Mouse (Mus musculus): Measurements from ENCODE around the gene Insrr. TPM values are rescaled to one million over a fixed set of nuclear protein-coding genes. Genes with fewer than 3 reads are reported as not detected.

Gene Insrr
- polyA plus RNA-seq, 1 experiment from 2014 or later = 0.97 TPM

- 92% methylated on average over 7 of the region's 7 CpGs for WGBS
- no peak overlapping the region for H3K9ac ChIP-seq (replicated peaks; ENCODE audit: low read length)
- H3K9me3 ChIP-seq (ENCODE audit: control insufficient read depth, low read length) = no peaks in the 10 kb centered on the region
- H3K27me3 ChIP-seq (ENCODE audit: control insufficient read depth, insufficient read depth, low read length) = no peaks in the 10 kb centered on the region
- H3K27ac ChIP-seq (replicated peaks; ENCODE audit: low read depth, low read length) = no peak overlapping the region
- no peak for ATAC-seq (ENCODE audit: low FRiP score, low TSS enrichment)
- no peak for DNase-seq
- H3K4me3 ChIP-seq (replicated peaks; ENCODE audit: low read depth, low read length) = no peak overlapping the region
- H3K36me3 ChIP-seq (ENCODE audit: control insufficient read depth, insufficient read depth, low read length) = no peaks in the 10 kb centered on the region
- H3K4me1 ChIP-seq (ENCODE audit: control insufficient read depth, insufficient read depth, low read length) = no peaks in the 10 kb centered on the region
- no peak overlapping the region for H3K4me2 ChIP-seq (ENCODE audit: low read length)
Observed at GRCm38 (mm10) chr3:87832109-87832859, 35.5 kb downstream of the Insrr start.

DNA sequence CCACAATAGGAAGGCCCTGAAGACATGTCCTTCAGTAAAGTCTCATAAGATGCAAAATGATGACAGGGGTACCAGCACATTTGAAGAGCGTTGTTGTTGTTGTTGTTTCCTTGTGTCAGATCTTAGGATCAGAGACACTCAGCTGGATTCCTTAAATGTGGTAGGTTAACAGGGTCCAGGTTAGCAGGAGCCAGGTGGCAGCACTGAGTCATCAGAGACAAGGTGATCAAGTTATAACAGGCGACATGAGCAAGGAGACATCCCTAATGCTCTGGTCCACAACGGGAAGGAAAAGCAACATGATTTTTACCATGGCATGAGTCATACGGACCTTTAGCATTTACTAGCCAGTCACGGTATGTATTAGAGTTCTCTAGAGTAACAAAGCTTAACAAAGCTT, 36.7 kb downstream of the Insrr start:
- ATAC-seq (ENCODE audit: low FRiP score, low TSS enrichment) = no peak
- H3K36me3 ChIP-seq (ENCODE audit: control insufficient read depth, insufficient read depth, low read length) = no peaks in the 10 kb centered on the region
- no peak for DNase-seq
- H3K9ac ChIP-seq (replicated peaks; ENCODE audit: low read length) = no peak overlapping the region
- H3K4me2 ChIP-seq (ENCODE audit: low read length) = no peak overlapping the region
- no peaks in the 10 kb centered on the region for H3K9me3 ChIP-seq (ENCODE audit: control insufficient read depth, low read length)
- H3K27ac ChIP-seq (replicated peaks; ENCODE audit: low read depth, low read length) = no peak overlapping the region
- 65% methylated on average over 5 of the region's 5 CpGs for WGBS
- no peak overlapping the region for H3K4me3 ChIP-seq (replicated peaks; ENCODE audit: low read depth, low read length)
- H3K27me3 ChIP-seq (ENCODE audit: control insufficient read depth, insufficient read depth, low read length) = no peaks in the 10 kb centered on the region
- no peaks in the 10 kb centered on the region for H3K4me1 ChIP-seq (ENCODE audit: control insufficient read depth, insufficient read depth, low read length)

GRCm38 (mm10) chr3:87838622-87839021, 41.9 kb downstream of the Insrr start:
- Histone ChIP-seq H3K4me2 (ENCODE audit: low read length) (no peak overlapping the region), H3K36me3 (ENCODE audit: control insufficient read depth, insufficient read depth, low read length) (no peaks in the 10 kb centered on the region), H3K4me3 (replicated peaks; ENCODE audit: low read depth, low read length) (no peak overlapping the region), H3K9ac (replicated peaks; ENCODE audit: low read length) (no peak overlapping the region), H3K27me3 (ENCODE audit: control insufficient read depth, insufficient read depth, low read length) (no peaks in the 10 kb centered on the region; the same call in 1 of the 2 replicates), H3K9me3 (ENCODE audit: control insufficient read depth, low read length) (no peaks in the 10 kb centered on the region), H3K27ac (replicated peaks; ENCODE audit: low read depth, low read length) (no peak overlapping the region), H3K4me1 (ENCODE audit: control insufficient read depth, insufficient read depth, low read length) (no peaks in the 10 kb centered on the region)
- peak; percentile 88 for DNase-seq
- no peak for ATAC-seq (ENCODE audit: low FRiP score, low TSS enrichment)
- 4% methylated on average over 4 of the region's 4 CpGs for WGBS

GRCm38 (mm10) chr3:87840858-87841257, 44.1 kb downstream of the Insrr start:
- no peak overlapping the region for H3K4me3 ChIP-seq (replicated peaks; ENCODE audit: low read depth, low read length)
- no peaks in the 10 kb centered on the region for H3K9me3 ChIP-seq (ENCODE audit: control insufficient read depth, low read length)
- no peak overlapping the region for H3K9ac ChIP-seq (replicated peaks; ENCODE audit: low read length)
- no peak for DNase-seq
- H3K27me3 ChIP-seq (ENCODE audit: control insufficient read depth, insufficient read depth, low read length) = no peaks in the 10 kb centered on the region; the same call in 1 of the 2 replicates
- H3K27ac ChIP-seq (replicated peaks; ENCODE audit: low read depth, low read length) = no peak overlapping the region
- no peaks in the 10 kb centered on the region for H3K4me1 ChIP-seq (ENCODE audit: control insufficient read depth, insufficient read depth, low read length)
- H3K4me2 ChIP-seq (ENCODE audit: low read length) = no peak overlapping the region
- H3K36me3 ChIP-seq (ENCODE audit: control insufficient read depth, insufficient read depth, low read length) = no peaks in the 10 kb centered on the region
- no peak for ATAC-seq (ENCODE audit: low FRiP score, low TSS enrichment)

DNA sequence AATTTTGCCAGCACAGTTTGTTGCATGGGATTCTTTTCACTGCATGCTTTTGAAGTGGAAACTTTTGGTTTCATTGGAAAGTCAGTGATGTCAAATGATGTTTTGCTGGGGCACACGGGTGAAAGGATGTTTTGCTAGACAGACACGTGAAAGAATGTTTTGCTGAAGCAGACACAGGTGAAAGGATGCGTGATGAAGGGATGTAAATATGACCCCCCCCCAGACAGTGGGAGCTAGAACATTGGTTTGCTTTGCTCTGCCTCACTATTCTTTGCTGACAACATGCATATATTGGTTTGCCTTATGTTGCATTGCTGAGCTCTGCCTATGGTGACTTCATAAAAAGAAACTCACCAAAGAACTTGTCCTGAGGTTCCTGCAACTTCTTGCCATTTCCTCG, 48.2 kb downstream of the Insrr start:
- no peaks in the 10 kb centered on the region for H3K9me3 ChIP-seq (ENCODE audit: control insufficient read depth, low read length)
- H3K9ac ChIP-seq (replicated peaks; ENCODE audit: low read length) = no peak overlapping the region
- H3K4me1 ChIP-seq (ENCODE audit: control insufficient read depth, insufficient read depth, low read length) = no peaks in the 10 kb centered on the region
- no peaks in the 10 kb centered on the region for H3K36me3 ChIP-seq (ENCODE audit: control insufficient read depth, insufficient read depth, low read length)
- H3K4me2 ChIP-seq (ENCODE audit: low read length) = no peak overlapping the region
- ATAC-seq (ENCODE audit: low FRiP score, low TSS enrichment) = no peak
- DNase-seq = no peak
- 84% methylated on average over 4 of the region's 4 CpGs for WGBS
- no peak overlapping the region for H3K4me3 ChIP-seq (replicated peaks; ENCODE audit: low read depth, low read length)
- no peaks in the 10 kb centered on the region for H3K27me3 ChIP-seq (ENCODE audit: control insufficient read depth, insufficient read depth, low read length)
- no peak overlapping the region for H3K27ac ChIP-seq (replicated peaks; ENCODE audit: low read depth, low read length)

- ATAC-seq (ENCODE audit: low FRiP score, low TSS enrichment) = no peak
- H3K27me3 ChIP-seq (ENCODE audit: control insufficient read depth, insufficient read depth, low read length) = no peaks in the 10 kb centered on the region
- H3K4me3 ChIP-seq (replicated peaks; ENCODE audit: low read depth, low read length) = no peak overlapping the region
- H3K36me3 ChIP-seq (ENCODE audit: control insufficient read depth, insufficient read depth, low read length) = no peaks in the 10 kb centered on the region
- no peaks in the 10 kb centered on the region for H3K4me1 ChIP-seq (ENCODE audit: control insufficient read depth, insufficient read depth, low read length)
- 65% methylated on average over 4 of the region's 4 CpGs for WGBS
- H3K9me3 ChIP-seq (ENCODE audit: control insufficient read depth, low read length) = no peaks in the 10 kb centered on the region
- no peak for DNase-seq
- no peak overlapping the region for H3K9ac ChIP-seq (replicated peaks; ENCODE audit: low read length)
- no peak overlapping the region for H3K4me2 ChIP-seq (ENCODE audit: low read length)
- no peak overlapping the region for H3K27ac ChIP-seq (replicated peaks; ENCODE audit: low read depth, low read length)
Observed at GRCm38 (mm10) chr3:87846186-87846585, 49.4 kb downstream of the Insrr start.

DNA sequence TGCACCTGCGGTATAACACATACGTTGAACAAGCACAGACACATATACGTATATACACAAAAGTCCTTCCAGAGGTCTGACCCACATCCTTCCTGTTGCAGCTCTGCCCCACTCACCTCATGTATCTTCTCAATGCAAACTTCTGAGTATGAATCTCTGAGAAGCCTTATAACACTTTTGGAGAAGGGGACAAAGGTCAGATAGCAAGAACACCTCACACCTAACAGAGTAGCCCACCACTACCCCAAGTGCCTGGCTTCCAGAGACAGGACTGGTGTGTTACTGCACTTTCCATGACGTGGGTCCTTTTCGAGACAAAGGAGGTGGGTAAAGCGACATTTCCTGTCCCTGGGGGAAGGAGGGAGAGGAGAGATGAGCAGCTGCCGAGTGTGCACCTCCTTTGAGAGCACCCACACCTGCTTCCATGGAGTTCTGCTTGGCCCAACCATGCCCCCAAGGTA, 49.9 kb downstream of the Insrr start, which contains the start of gene Sh2d2a:
Sh2d2a (plus strand) TSS at position 106 of the 461 bp plus-strand sequence.
- H3K4me3 ChIP-seq (replicated peaks; ENCODE audit: low read depth, low read length) = no peak within 1 kb of the TSS
- H3K4me1 ChIP-seq (ENCODE audit: control insufficient read depth, insufficient read depth, low read length) = no peaks in the 10 kb centered on the region
- ATAC-seq (ENCODE audit: low FRiP score, low TSS enrichment) (no peak), DNase-seq (no peak)
- no peak within 1 kb of the TSS for H3K9ac ChIP-seq (replicated peaks; ENCODE audit: low read length)
- H3K27me3 ChIP-seq (ENCODE audit: control insufficient read depth, insufficient read depth, low read length) = no peaks in the 10 kb centered on the region
- H3K27ac ChIP-seq (replicated peaks; ENCODE audit: low read depth, low read length) = no peak within 1 kb of the TSS
- H3K9me3 ChIP-seq (ENCODE audit: control insufficient read depth, low read length) = no peaks in the 10 kb centered on the region
- WGBS = 71% methylated on average over 7 of the region's 7 CpGs
- no peak within 1 kb of the TSS for H3K4me2 ChIP-seq (ENCODE audit: low read length)
- H3K36me3 ChIP-seq (ENCODE audit: control insufficient read depth, insufficient read depth, low read length) = no peaks in the 10 kb centered on the region

GRCm38 (mm10) chr3:87847680-87848079, 50.9 kb downstream of the Insrr start:
- H3K9me3 ChIP-seq (ENCODE audit: control insufficient read depth, low read length) = no peaks in the 10 kb centered on the region
- H3K27me3 ChIP-seq (ENCODE audit: control insufficient read depth, insufficient read depth, low read length) = no peaks in the 10 kb centered on the region
- no peaks in the 10 kb centered on the region for H3K36me3 ChIP-seq (ENCODE audit: control insufficient read depth, insufficient read depth, low read length)
- H3K4me3 ChIP-seq (replicated peaks; ENCODE audit: low read depth, low read length) = no peak overlapping the region
- DNase-seq = no peak
- H3K9ac ChIP-seq (replicated peaks; ENCODE audit: low read length) = no peak overlapping the region
- no peaks in the 10 kb centered on the region for H3K4me1 ChIP-seq (ENCODE audit: control insufficient read depth, insufficient read depth, low read length)
- no peak overlapping the region for H3K27ac ChIP-seq (replicated peaks; ENCODE audit: low read depth, low read length)
- H3K4me2 ChIP-seq (ENCODE audit: low read length) = no peak overlapping the region
- ATAC-seq (ENCODE audit: low FRiP score, low TSS enrichment) = no peak
- WGBS = 84% methylated on average over 5 of the region's 5 CpGs

DNA sequence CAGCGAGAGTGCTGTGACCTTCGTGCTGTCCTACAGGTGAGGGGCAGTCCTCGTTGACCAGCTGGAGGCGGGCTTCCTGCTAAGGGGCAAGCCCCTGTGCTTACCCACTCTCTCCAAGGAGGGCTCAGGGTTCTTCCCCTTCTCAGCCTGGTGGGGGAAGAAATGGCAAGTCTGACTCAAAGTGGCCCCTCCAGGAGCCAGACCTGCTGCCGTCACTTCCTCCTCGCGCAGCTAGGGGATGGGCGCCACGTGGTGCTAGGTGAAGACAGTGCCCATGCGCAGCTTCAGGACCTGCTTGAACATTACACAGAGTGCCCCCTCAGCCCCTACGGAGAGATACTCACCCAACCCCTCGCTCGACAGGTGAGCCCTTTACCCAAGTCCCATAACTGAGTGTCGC, 52.4 kb downstream of the Insrr start:
- Histone ChIP-seq H3K27ac (replicated peaks; ENCODE audit: low read depth, low read length) (no peak overlapping the region), H3K9me3 (ENCODE audit: control insufficient read depth, low read length) (no peaks in the 10 kb centered on the region), H3K4me2 (ENCODE audit: low read length) (no peak overlapping the region), H3K9ac (replicated peaks; ENCODE audit: low read length) (no peak overlapping the region), H3K27me3 (ENCODE audit: control insufficient read depth, insufficient read depth, low read length) (no peaks in the 10 kb centered on the region), H3K4me1 (ENCODE audit: control insufficient read depth, insufficient read depth, low read length) (no peaks in the 10 kb centered on the region), H3K36me3 (ENCODE audit: control insufficient read depth, insufficient read depth, low read length) (no peaks in the 10 kb centered on the region), H3K4me3 (replicated peaks; ENCODE audit: low read depth, low read length) (no peak overlapping the region)
- DNase-seq = no peak
- no peak for ATAC-seq (ENCODE audit: low FRiP score, low TSS enrichment)
- WGBS = 87% methylated on average over 14 of the region's 14 CpGs
